Mouse (Mus musculus): ENCODE measurements around the gene Gatad2a. TPM values are rescaled to one million over a fixed set of nuclear protein-coding genes. Genes with fewer than 3 reads are reported as not detected.
A peak's percentile ranks its signal among the peaks of the same experiment; 100 is the strongest.

Gatad2a gene
- polyA plus RNA-seq, 1 experiment from 2014 or later: 30.5 TPM

GRCm38 (mm10) chr8:69974806-69975205, 21.4 kb downstream of the Gatad2a start:
- 37% methylated on average over 5 of the region's 5 CpGs for WGBS
- DNase-seq (ENCODE audit: low spot score): no peak

DNA sequence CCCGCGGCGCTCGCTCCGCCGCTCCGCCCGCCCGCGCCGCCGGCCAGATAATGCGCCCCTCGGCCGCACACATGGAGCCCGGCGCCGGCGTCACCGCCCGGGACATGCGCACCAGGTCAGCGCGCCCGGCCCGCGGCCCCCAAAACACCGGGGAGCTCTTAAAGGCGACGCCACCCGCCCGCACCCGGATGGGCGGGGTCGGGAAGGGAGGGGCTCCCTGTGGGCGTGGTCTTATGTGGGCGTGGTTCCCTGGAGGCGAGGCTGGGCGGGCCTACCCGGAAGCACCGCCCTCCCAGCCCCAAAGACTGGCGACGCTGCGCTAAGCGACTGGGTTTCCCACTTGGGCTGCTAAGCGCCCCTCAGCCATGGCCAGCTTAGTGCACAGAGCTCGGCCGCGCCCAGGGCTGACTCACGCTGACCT, 22.0 kb downstream of the Gatad2a start:
- Histone ChIP-seq H3K27me3 (replicated peaks; ENCODE audit: control insufficient read depth, insufficient read depth, low read length) (no peaks in the 10 kb centered on the region), H3K27ac (ENCODE audit: low read depth, low read length) (peak overlapping the region; percentile 78), H3K4me3 (ENCODE audit: low read depth, low read length) (peak overlapping the region; percentile 91), H3K4me2 (ENCODE audit: low read length) (peak overlapping the region; percentile 70), H3K9ac (ENCODE audit: low read length) (peak overlapping the region; percentile 90), H3K4me1 (ENCODE audit: control insufficient read depth, insufficient read depth, low read length) (peaks cover 14% of the 10 kb centered on the region), H3K9me3 (replicated peaks; ENCODE audit: control insufficient read depth, low read length) (no peaks in the 10 kb centered on the region), H3K36me3 (ENCODE audit: control insufficient read depth, insufficient read depth, low read length) (no peaks in the 10 kb centered on the region)
- WGBS: under 1% methylated on average over 46 of the region's 50 CpGs
- peak; percentile 93 for DNase-seq (ENCODE audit: low spot score)
- ATAC-seq: peak; percentile 94

More at GRCm38 (mm10) chr8:69974806-69975205, 21.4 kb downstream of the Gatad2a start:
- no peaks in the 10 kb centered on the region for H3K9me3 ChIP-seq (replicated peaks; ENCODE audit: control insufficient read depth, low read length)
- peak overlapping the region; percentile 91 for H3K4me3 ChIP-seq (ENCODE audit: low read depth, low read length)
- H3K4me1 ChIP-seq (ENCODE audit: control insufficient read depth, insufficient read depth, low read length): peaks cover 14% of the 10 kb centered on the region
- peak overlapping the region; percentile 90 for H3K9ac ChIP-seq (ENCODE audit: low read length)
- no peaks in the 10 kb centered on the region for H3K36me3 ChIP-seq (ENCODE audit: control insufficient read depth, insufficient read depth, low read length)
- peak overlapping the region; percentile 70 for H3K4me2 ChIP-seq (ENCODE audit: low read length)
- no peak overlapping the region for H3K27ac ChIP-seq (ENCODE audit: low read depth, low read length)
- H3K27me3 ChIP-seq (replicated peaks; ENCODE audit: control insufficient read depth, insufficient read depth, low read length): no peaks in the 10 kb centered on the region
- no peak for ATAC-seq

DNA sequence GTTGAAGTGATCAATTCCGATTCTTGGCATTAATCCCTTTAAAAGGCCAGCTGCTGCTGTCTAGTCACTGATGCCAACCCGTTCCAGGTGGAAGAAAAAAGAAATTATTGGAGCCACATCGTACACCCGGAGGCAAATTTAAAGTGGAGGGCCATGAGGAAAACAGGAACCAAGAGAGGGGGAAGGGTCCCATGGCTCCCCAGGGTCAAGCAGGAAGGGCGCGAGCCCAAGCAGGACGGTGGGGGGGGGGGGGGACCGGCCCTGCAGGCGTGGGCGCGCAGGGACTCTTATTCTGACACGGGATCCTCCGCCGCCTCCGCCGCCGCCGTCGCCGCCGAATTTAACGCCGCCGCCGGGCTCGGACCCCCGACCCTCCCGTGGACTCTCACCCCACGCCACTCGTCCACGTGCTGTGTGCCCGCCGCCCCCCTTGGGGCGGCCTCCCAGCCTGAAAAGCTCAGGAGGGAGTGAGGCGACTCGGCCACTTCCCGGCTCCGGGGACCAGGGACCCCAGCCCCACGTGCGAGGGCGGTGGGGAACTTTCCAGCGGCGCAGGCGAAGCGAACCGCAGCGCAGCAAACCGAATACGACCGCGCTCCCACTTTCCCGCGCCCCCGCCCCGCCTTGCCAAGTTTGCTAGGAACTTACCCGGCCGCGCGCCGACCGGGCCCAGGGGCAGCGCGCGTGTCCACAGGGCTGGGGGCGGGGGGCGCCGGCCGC, 22.6 kb downstream of the Gatad2a start:
- ATAC-seq (peak; percentile 56), DNase-seq (ENCODE audit: low spot score) (peak; percentile 65)
- WGBS: under 1% methylated on average over 60 of the region's 68 CpGs
- Histone ChIP-seq H3K9me3 (replicated peaks; ENCODE audit: control insufficient read depth, low read length) (no peaks in the 10 kb centered on the region), H3K4me2 (ENCODE audit: low read length) (peak overlapping the region; percentile 70), H3K9ac (ENCODE audit: low read length) (peak overlapping the region; percentile 90), H3K4me1 (ENCODE audit: control insufficient read depth, insufficient read depth, low read length) (peaks cover 14% of the 10 kb centered on the region), H3K4me3 (ENCODE audit: low read depth, low read length) (peak overlapping the region; percentile 91), H3K36me3 (ENCODE audit: control insufficient read depth, insufficient read depth, low read length) (no peaks in the 10 kb centered on the region), H3K27me3 (replicated peaks; ENCODE audit: control insufficient read depth, insufficient read depth, low read length) (no peaks in the 10 kb centered on the region), H3K27ac (ENCODE audit: low read depth, low read length) (peak overlapping the region; percentile 78)

GRCm38 (mm10) chr8:69973063-69973441, 23.1 kb downstream of the Gatad2a start:
- H3K4me2 ChIP-seq (ENCODE audit: low read length): peak overlapping the region; percentile 70
- no peaks in the 10 kb centered on the region for H3K27me3 ChIP-seq (replicated peaks; ENCODE audit: control insufficient read depth, insufficient read depth, low read length)
- WGBS: 9% methylated on average over 7 of the region's 7 CpGs
- H3K4me1 ChIP-seq (ENCODE audit: control insufficient read depth, insufficient read depth, low read length): peaks cover 14% of the 10 kb centered on the region
- peak overlapping the region; percentile 91 for H3K4me3 ChIP-seq (ENCODE audit: low read depth, low read length)
- no peak overlapping the region; the same call in 1 of the 2 replicates for H3K27ac ChIP-seq (ENCODE audit: low read depth, low read length)
- DNase-seq (ENCODE audit: low spot score): no peak
- peak overlapping the region; percentile 90 for H3K9ac ChIP-seq (ENCODE audit: low read length)
- H3K36me3 ChIP-seq (ENCODE audit: control insufficient read depth, insufficient read depth, low read length): no peaks in the 10 kb centered on the region
- ATAC-seq: peak; percentile 9; the same call in 1 of the 2 replicates
- H3K9me3 ChIP-seq (replicated peaks; ENCODE audit: control insufficient read depth, low read length): no peaks in the 10 kb centered on the region

- Histone ChIP-seq H3K9me3 (replicated peaks; ENCODE audit: control insufficient read depth, low read length) (no peaks in the 10 kb centered on the region), H3K36me3 (ENCODE audit: control insufficient read depth, insufficient read depth, low read length) (0 out of 2 replicates have a peak, but pooled peaks cover 2% of the 10 kb centered on the region), H3K4me1 (ENCODE audit: control insufficient read depth, insufficient read depth, low read length) (peaks cover 14% of the 10 kb centered on the region), H3K27me3 (replicated peaks; ENCODE audit: control insufficient read depth, insufficient read depth, low read length) (no peaks in the 10 kb centered on the region), H3K27ac (ENCODE audit: low read depth, low read length) (no peak overlapping the region), H3K4me3 (ENCODE audit: low read depth, low read length) (no peak overlapping the region), H3K4me2 (ENCODE audit: low read length) (no peak overlapping the region), H3K9ac (ENCODE audit: low read length) (no peak overlapping the region)
- whole genome bisulfite sequencing: 86% methylated on average over 2 of the region's 2 CpGs
- no peak for DNase-seq (ENCODE audit: low spot score)
- no peak for ATAC-seq
These were observed 25.3 kb downstream of the Gatad2a start for GRCm38 (mm10) chr8:69970880-69971279.

GRCm38 (mm10) chr8:69967291-69967933, 28.8 kb downstream of the Gatad2a start:
- peaks cover 4% of the 10 kb centered on the region for H3K4me1 ChIP-seq (ENCODE audit: control insufficient read depth, insufficient read depth, low read length)
- no peak overlapping the region for H3K9ac ChIP-seq (ENCODE audit: low read length)
- no peak overlapping the region for H3K4me3 ChIP-seq (ENCODE audit: low read depth, low read length)
- no peaks in the 10 kb centered on the region for H3K9me3 ChIP-seq (replicated peaks; ENCODE audit: control insufficient read depth, low read length)
- H3K27me3 ChIP-seq (replicated peaks; ENCODE audit: control insufficient read depth, insufficient read depth, low read length): no peaks in the 10 kb centered on the region
- WGBS: 78% methylated on average over 4 of the region's 4 CpGs
- DNase-seq (ENCODE audit: low spot score) (no peak), ATAC-seq (no peak)
- H3K27ac ChIP-seq (ENCODE audit: low read depth, low read length): no peak overlapping the region
- 0 out of 2 replicates have a peak, but pooled peaks cover 5% of the 10 kb centered on the region for H3K36me3 ChIP-seq (ENCODE audit: control insufficient read depth, insufficient read depth, low read length)
- no peak overlapping the region for H3K4me2 ChIP-seq (ENCODE audit: low read length)

- ATAC-seq: no peak
- H3K27ac ChIP-seq (ENCODE audit: low read depth, low read length): no peak overlapping the region
- H3K27me3 ChIP-seq (replicated peaks; ENCODE audit: control insufficient read depth, insufficient read depth, low read length): no peaks in the 10 kb centered on the region
- no peak for DNase-seq (ENCODE audit: low spot score)
- no peak overlapping the region for H3K9ac ChIP-seq (ENCODE audit: low read length)
- no peak overlapping the region for H3K4me3 ChIP-seq (ENCODE audit: low read depth, low read length)
- no peaks in the 10 kb centered on the region for H3K9me3 ChIP-seq (replicated peaks; ENCODE audit: control insufficient read depth, low read length)
- H3K4me2 ChIP-seq (ENCODE audit: low read length): no peak overlapping the region
- no peaks in the 10 kb centered on the region; the same call in 1 of the 2 replicates for H3K4me1 ChIP-seq (ENCODE audit: control insufficient read depth, insufficient read depth, low read length)
- H3K36me3 ChIP-seq (ENCODE audit: control insufficient read depth, insufficient read depth, low read length): no peaks in the 10 kb centered on the region
These were observed 36.9 kb downstream of the Gatad2a start for GRCm38 (mm10) chr8:69959241-69959640.

GRCm38 (mm10) chr8:69957879-69958278, 38.3 kb downstream of the Gatad2a start:
- Histone ChIP-seq H3K9me3 (replicated peaks; ENCODE audit: control insufficient read depth, low read length) (no peaks in the 10 kb centered on the region), H3K4me1 (ENCODE audit: control insufficient read depth, insufficient read depth, low read length) (no peaks in the 10 kb centered on the region; the same call in 1 of the 2 replicates), H3K4me3 (ENCODE audit: low read depth, low read length) (no peak overlapping the region), H3K36me3 (ENCODE audit: control insufficient read depth, insufficient read depth, low read length) (no peaks in the 10 kb centered on the region), H3K9ac (ENCODE audit: low read length) (no peak overlapping the region), H3K4me2 (ENCODE audit: low read length) (no peak overlapping the region), H3K27ac (ENCODE audit: low read depth, low read length) (0 out of 2 replicates have a peak overlapping the region, but pooled peaks have one; percentile 21), H3K27me3 (replicated peaks; ENCODE audit: control insufficient read depth, insufficient read depth, low read length) (no peaks in the 10 kb centered on the region)
- ATAC-seq: no peak
- DNase-seq (ENCODE audit: low spot score): no peak

- ATAC-seq (no peak), DNase-seq (ENCODE audit: low spot score) (no peak)
- H3K27ac ChIP-seq (ENCODE audit: low read depth, low read length): 0 out of 2 replicates have a peak overlapping the region, but pooled peaks have one; percentile 21
- WGBS: 71% methylated on average over 1 of the region's 1 CpGs
- H3K9me3 ChIP-seq (replicated peaks; ENCODE audit: control insufficient read depth, low read length): no peaks in the 10 kb centered on the region
- no peaks in the 10 kb centered on the region; the same call in 1 of the 2 replicates for H3K4me1 ChIP-seq (ENCODE audit: control insufficient read depth, insufficient read depth, low read length)
- H3K4me2 ChIP-seq (ENCODE audit: low read length): no peak overlapping the region
- H3K4me3 ChIP-seq (ENCODE audit: low read depth, low read length): no peak overlapping the region
- no peaks in the 10 kb centered on the region for H3K27me3 ChIP-seq (replicated peaks; ENCODE audit: control insufficient read depth, insufficient read depth, low read length)
- H3K36me3 ChIP-seq (ENCODE audit: control insufficient read depth, insufficient read depth, low read length): no peaks in the 10 kb centered on the region
- no peak overlapping the region for H3K9ac ChIP-seq (ENCODE audit: low read length)
These were observed 38.8 kb downstream of the Gatad2a start for GRCm38 (mm10) chr8:69957419-69957818.

All from forebrain, embryonic 14.5 days (tissue).